Mouse (Mus musculus) hindbrain, embryonic 15.5 days (tissue): ENCODE results near the gene Shank2. TPM values are rescaled to one million over a fixed set of nuclear protein-coding genes. Genes with fewer than 3 reads are reported as not detected.

Experiments
- ATAC-seq: fragments of 200-750 bp; cut with Nextera tagmentation; 2 replicates; pipeline ENCODE4 v1.8.0; 2017; ENCODE audit warnings: low read depth, moderate number of reproducible peaks, moderate TSS enrichment; ENCODE audit not compliant: low FRiP score
- H3K27ac ChIP-seq: fragments of 300-500 bp; sonication (generic); replicated peaks from 2 replicates; pipeline ENCODE4 v1.5.1; 2015; ENCODE audit warnings: mild to moderate bottlenecking, inconsistent platforms
- H3K27me3 ChIP-seq: fragments of 300-500 bp; sonication (generic); 2 replicates; pipeline ENCODE4 v1.6.1; 2015; ENCODE audit warnings: control low read depth, inconsistent platforms
- H3K36me3 ChIP-seq: fragments of 300-500 bp; sonication (generic); 2 replicates; pipeline ENCODE4 v1.6.1; 2015; ENCODE audit warnings: control low read depth, inconsistent platforms
- H3K4me1 ChIP-seq: fragments of 300-500 bp; sonication (generic); replicated peaks from 2 replicates; pipeline ENCODE4 v1.6.1; 2015; ENCODE audit warnings: control low read depth, inconsistent platforms
- H3K4me2 ChIP-seq: fragments of 300-500 bp; sonication (generic); 2 replicates; pipeline ENCODE4 v1.6.1; 2015; ENCODE audit warnings: moderate library complexity, mild to moderate bottlenecking, inconsistent platforms
- H3K4me3 ChIP-seq: fragments of 300-500 bp; sonication (generic); 2 replicates; pipeline ENCODE4 v1.5.1; 2015; ENCODE audit warnings: mild to moderate bottlenecking, inconsistent platforms
- H3K9ac ChIP-seq: fragments of 300-500 bp; sonication (generic); 2 replicates; pipeline ENCODE4 v1.6.1; 2015; ENCODE audit warnings: inconsistent platforms
- H3K9me3 ChIP-seq: fragments of 300-500 bp; sonication (generic); 2 replicates; pipeline ENCODE4 v1.6.1; 2016; ENCODE audit warnings: control low read depth, inconsistent platforms
- WGBS: fragments of 180-500 bp; shearing (Covaris S2); methylation state at CpG from one replicate; pipeline ENCODE4 v1.1.7; 2015; 5-methylcytosine and 5-hydroxymethylcytosine counted together
- polyA plus RNA-seq: library from polyadenylated mRNA; unstranded; fragments of >200 nt; fragmentation: Nextera tagmentation; extraction: Ambion mirVana; gene quantifications from 2 replicates; pipeline ENCODE4 v1.2.1, GENCODE M21; 2015

Shank2 gene
- polyA plus RNA-seq, 1 experiment from 2014 or later, result 10.2 TPM

GRCm38 (mm10) chr7:144179436-144179835 is 177.7 kb downstream of the Shank2 start:
- Histone ChIP-seq H3K4me3 (no peak overlapping the region), H3K9ac (no peak overlapping the region), H3K4me1 (peaks cover 36% of the 10 kb centered on the region), H3K27me3 (no peaks in the 10 kb centered on the region), H3K9me3 (no peaks in the 10 kb centered on the region), H3K27ac (no peak overlapping the region), H3K4me2 (no peak overlapping the region), H3K36me3 (0 out of 2 replicates have a peak, but pooled peaks cover 3% of the 10 kb centered on the region)
- no peak for ATAC-seq
- WGBS, result 88% methylated on average over 6 of the region's 6 CpGs

GRCm38 (mm10) chr7:144180885-144181284 is 179.2 kb downstream of the Shank2 start:
- Histone ChIP-seq H3K27me3 (no peaks in the 10 kb centered on the region), H3K4me3 (no peak overlapping the region), H3K4me1 (peaks cover 23% of the 10 kb centered on the region), H3K27ac (no peak overlapping the region), H3K4me2 (no peak overlapping the region), H3K36me3 (0 out of 2 replicates have a peak, but pooled peaks cover 3% of the 10 kb centered on the region), H3K9me3 (no peaks in the 10 kb centered on the region), H3K9ac (no peak overlapping the region)
- ATAC-seq, result peak; percentile 46; the same call in 1 of the 2 replicates
- 31% methylated on average over 6 of the region's 6 CpGs for WGBS

DNA sequence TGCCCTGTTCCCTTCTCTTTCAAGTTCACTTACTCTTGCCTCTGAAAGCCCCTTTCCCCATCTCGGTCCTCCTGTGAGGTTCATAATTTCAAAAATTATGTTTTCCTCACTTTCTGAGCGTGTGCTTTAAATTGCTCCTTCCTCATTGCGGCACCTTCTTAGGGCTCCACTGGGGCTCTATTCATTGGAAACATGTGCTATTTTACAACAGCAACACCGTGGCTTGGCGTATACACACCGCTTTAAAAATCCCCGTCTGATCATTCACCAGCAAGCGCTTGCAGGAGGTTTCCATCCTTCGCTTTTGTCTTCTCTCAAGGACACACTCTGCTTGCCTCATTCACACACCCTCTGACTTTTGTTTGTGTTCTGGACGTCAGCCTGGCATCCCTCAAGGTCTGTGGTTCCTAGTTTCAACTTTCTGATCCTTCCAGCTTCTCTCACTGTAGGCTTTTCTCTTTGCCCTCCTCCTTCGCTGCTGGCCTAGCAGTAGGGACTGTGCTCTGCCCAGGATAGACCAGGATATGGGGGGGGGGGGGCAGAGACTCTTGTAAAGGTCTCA is 186.2 kb downstream of the Shank2 start:
- H3K9me3 ChIP-seq, result no peaks in the 10 kb centered on the region
- 0 out of 2 replicates have a peak, but pooled peaks cover 4% of the 10 kb centered on the region for H3K36me3 ChIP-seq
- ATAC-seq, result no peak
- no peak overlapping the region for H3K9ac ChIP-seq
- H3K4me2 ChIP-seq, result no peak overlapping the region
- no peak overlapping the region for H3K27ac ChIP-seq
- no peaks in the 10 kb centered on the region for H3K27me3 ChIP-seq
- no peak overlapping the region for H3K4me3 ChIP-seq
- H3K4me1 ChIP-seq, result no peaks in the 10 kb centered on the region
- WGBS, result 60% methylated on average over 11 of the region's 11 CpGs

GRCm38 (mm10) chr7:144189446-144189845 is 187.7 kb downstream of the Shank2 start:
- Histone ChIP-seq H3K27ac (no peak overlapping the region), H3K36me3 (0 out of 2 replicates have a peak, but pooled peaks cover 4% of the 10 kb centered on the region), H3K27me3 (no peaks in the 10 kb centered on the region), H3K4me3 (no peak overlapping the region), H3K9ac (no peak overlapping the region), H3K9me3 (no peaks in the 10 kb centered on the region), H3K4me1 (no peaks in the 10 kb centered on the region), H3K4me2 (no peak overlapping the region)
- no peak for ATAC-seq
- WGBS, result 83% methylated on average over 4 of the region's 4 CpGs

DNA sequence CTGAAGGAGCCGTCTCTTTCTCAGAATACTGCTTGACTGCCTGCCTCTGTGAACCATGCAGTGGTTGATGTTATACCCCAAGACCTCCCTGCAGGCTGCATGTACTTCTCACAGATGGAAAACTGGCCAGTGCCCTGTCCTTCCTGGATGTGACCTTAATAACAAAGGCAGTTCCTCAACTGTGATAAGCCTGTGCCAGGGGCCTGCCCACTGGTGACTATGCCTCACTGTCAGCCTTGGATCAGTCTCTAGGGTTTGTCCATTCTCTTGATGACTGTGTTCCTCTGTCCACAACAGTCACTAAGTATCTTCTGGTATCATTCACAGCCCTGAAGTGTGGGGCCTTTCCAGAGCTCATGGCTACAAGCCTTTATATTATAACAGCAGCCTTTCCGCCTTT is 196.8 kb downstream of the Shank2 start:
- ATAC-seq, result no peak
- no peaks in the 10 kb centered on the region for H3K9me3 ChIP-seq
- H3K4me2 ChIP-seq, result no peak overlapping the region
- 87% methylated on average over 2 of the region's 2 CpGs for whole genome bisulfite sequencing
- H3K36me3 ChIP-seq, result no peaks in the 10 kb centered on the region; the same call in 1 of the 2 replicates
- H3K9ac ChIP-seq, result no peak overlapping the region
- no peaks in the 10 kb centered on the region for H3K27me3 ChIP-seq
- H3K4me1 ChIP-seq, result peaks cover 7% of the 10 kb centered on the region; the same call in 1 of the 2 replicates
- H3K27ac ChIP-seq, result no peak overlapping the region
- H3K4me3 ChIP-seq, result no peak overlapping the region

- Histone ChIP-seq H3K27ac (no peak overlapping the region), H3K9me3 (no peaks in the 10 kb centered on the region), H3K9ac (no peak overlapping the region), H3K27me3 (no peaks in the 10 kb centered on the region), H3K4me1 (peaks cover 18% of the 10 kb centered on the region), H3K36me3 (no peaks in the 10 kb centered on the region), H3K4me3 (no peak overlapping the region), H3K4me2 (no peak overlapping the region)
- 65% methylated on average over 7 of the region's 7 CpGs for WGBS
- no peak for ATAC-seq
These were observed 200.4 kb downstream of the Shank2 start for GRCm38 (mm10) chr7:144202017-144202682.

DNA sequence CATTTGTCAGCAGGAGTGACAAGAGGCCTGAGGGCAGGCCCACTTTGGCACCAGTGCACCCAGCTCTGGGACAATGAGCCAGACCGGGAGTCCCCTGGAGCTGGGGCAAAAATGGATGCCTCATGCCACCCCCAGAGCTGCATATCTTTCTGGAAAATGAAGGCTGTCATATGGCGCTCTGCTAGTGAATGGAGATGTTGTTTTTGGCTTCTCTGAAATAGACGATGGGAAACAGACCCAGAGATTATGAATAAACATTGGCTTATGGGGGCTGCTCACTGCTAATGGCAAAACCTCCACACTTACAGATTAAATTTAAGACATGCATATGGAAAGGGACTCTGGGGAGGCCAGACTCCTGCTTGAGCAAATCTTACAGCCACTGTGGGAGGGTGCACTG is 202.6 kb downstream of the Shank2 start:
- ATAC-seq, result no peak
- no peaks in the 10 kb centered on the region for H3K27me3 ChIP-seq
- H3K4me3 ChIP-seq, result no peak overlapping the region
- H3K36me3 ChIP-seq, result no peaks in the 10 kb centered on the region
- H3K27ac ChIP-seq, result no peak overlapping the region
- H3K4me2 ChIP-seq, result no peak overlapping the region
- H3K9ac ChIP-seq, result no peak overlapping the region
- WGBS, result 43% methylated on average over 3 of the region's 3 CpGs
- H3K4me1 ChIP-seq, result peaks cover 31% of the 10 kb centered on the region
- H3K9me3 ChIP-seq, result no peaks in the 10 kb centered on the region

GRCm38 (mm10) chr7:144205161-144205560 is 203.4 kb downstream of the Shank2 start:
- H3K27me3 ChIP-seq, result no peaks in the 10 kb centered on the region
- 59% methylated on average over 1 of the region's 1 CpGs for WGBS
- no peak overlapping the region for H3K4me2 ChIP-seq
- H3K9ac ChIP-seq, result no peak overlapping the region
- H3K9me3 ChIP-seq, result no peaks in the 10 kb centered on the region
- no peaks in the 10 kb centered on the region for H3K36me3 ChIP-seq
- ATAC-seq, result no peak
- no peak overlapping the region for H3K27ac ChIP-seq
- peaks cover 31% of the 10 kb centered on the region for H3K4me1 ChIP-seq
- no peak overlapping the region for H3K4me3 ChIP-seq

- WGBS, result 82% methylated on average over 3 of the region's 3 CpGs
These were observed 204.1 kb downstream of the Shank2 start for GRCm38 (mm10) chr7:144205837-144206236.

GRCm38 (mm10) chr7:144206254-144206653 is 204.5 kb downstream of the Shank2 start:
- no peaks in the 10 kb centered on the region for H3K36me3 ChIP-seq
- H3K4me1 ChIP-seq, result peaks cover 31% of the 10 kb centered on the region
- H3K4me3 ChIP-seq, result no peak overlapping the region
- no peak overlapping the region for H3K27ac ChIP-seq
- H3K4me2 ChIP-seq, result no peak overlapping the region
- no peaks in the 10 kb centered on the region for H3K27me3 ChIP-seq
- H3K9ac ChIP-seq, result no peak overlapping the region
- no peaks in the 10 kb centered on the region for H3K9me3 ChIP-seq
- 87% methylated on average over 5 of the region's 5 CpGs for WGBS
- ATAC-seq, result no peak

More at GRCm38 (mm10) chr7:144205837-144206236, 204.1 kb downstream of the Shank2 start:
- no peak overlapping the region for H3K9ac ChIP-seq
- H3K4me3 ChIP-seq, result no peak overlapping the region
- H3K27me3 ChIP-seq, result no peaks in the 10 kb centered on the region
- peaks cover 31% of the 10 kb centered on the region for H3K4me1 ChIP-seq
- no peak overlapping the region for H3K4me2 ChIP-seq
- H3K9me3 ChIP-seq, result no peaks in the 10 kb centered on the region
- no peak for ATAC-seq
- no peaks in the 10 kb centered on the region for H3K36me3 ChIP-seq
- no peak overlapping the region for H3K27ac ChIP-seq

DNA sequence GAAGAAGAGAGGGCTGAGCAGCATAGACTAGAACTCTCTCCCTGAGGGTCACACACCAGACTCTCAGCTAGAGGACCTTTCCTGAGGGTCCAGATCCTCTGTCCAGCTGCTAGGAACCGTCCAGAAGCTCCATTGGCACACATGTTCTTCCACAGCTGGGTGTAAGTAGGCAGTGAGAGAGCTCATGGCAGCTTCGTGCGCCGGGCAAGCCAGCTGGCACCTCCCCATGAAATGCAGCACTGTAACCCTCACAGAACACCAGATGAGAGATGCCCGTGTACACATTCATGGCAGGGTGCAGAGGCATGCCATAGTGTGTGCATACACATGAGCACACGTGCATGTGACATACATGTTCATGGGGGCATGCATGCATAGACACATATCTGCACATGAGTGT is 205.4 kb downstream of the Shank2 start:
- H3K27ac ChIP-seq, result peak overlapping the region; percentile 45; the same call in 1 of the 2 replicates
- no peak overlapping the region for H3K4me2 ChIP-seq
- no peak overlapping the region for H3K4me3 ChIP-seq
- no peaks in the 10 kb centered on the region for H3K9me3 ChIP-seq
- WGBS, result 74% methylated on average over 6 of the region's 6 CpGs
- H3K9ac ChIP-seq, result no peak overlapping the region
- no peaks in the 10 kb centered on the region for H3K36me3 ChIP-seq
- ATAC-seq, result no peak
- H3K27me3 ChIP-seq, result no peaks in the 10 kb centered on the region
- peaks cover 31% of the 10 kb centered on the region for H3K4me1 ChIP-seq

DNA sequence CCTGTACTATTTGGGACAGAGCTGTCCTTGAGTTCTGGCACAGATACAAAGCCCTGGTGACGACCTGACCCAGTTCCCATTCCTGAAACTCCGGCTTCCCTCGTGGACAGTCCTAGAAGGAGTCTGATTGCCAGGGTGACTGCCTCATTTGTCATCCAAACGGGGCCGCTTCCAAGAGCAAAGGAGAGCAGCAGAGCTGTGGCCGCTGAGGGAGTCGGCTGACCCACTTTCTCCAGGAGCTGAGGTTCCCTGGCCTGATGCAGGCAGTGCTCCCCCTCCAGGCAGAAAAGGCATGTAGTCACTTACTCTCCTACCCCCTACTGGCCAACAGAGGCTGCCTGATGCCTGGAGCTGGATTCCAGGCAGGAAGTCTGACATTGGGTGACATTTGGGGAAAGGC is 206.1 kb downstream of the Shank2 start:
- Histone ChIP-seq H3K4me2 (no peak overlapping the region), H3K4me1 (peaks cover 24% of the 10 kb centered on the region), H3K27ac (peak overlapping the region; percentile 45), H3K4me3 (no peak overlapping the region), H3K9ac (no peak overlapping the region), H3K9me3 (no peaks in the 10 kb centered on the region), H3K36me3 (no peaks in the 10 kb centered on the region), H3K27me3 (no peaks in the 10 kb centered on the region)
- WGBS, result 20% methylated on average over 7 of the region's 7 CpGs
- ATAC-seq, result peak; percentile 76
